Mouse (Mus musculus) G1E-ER4 (cell line): ENCODE measurements around the gene Wt1. TPM values are rescaled to one million over a fixed set of nuclear protein-coding genes. Genes with fewer than 3 reads are reported as not detected.

Source experiments
- GATA1 ChIP-seq: IDR thresholded peaks from one replicate; pipeline ENCODE4 v1.8.0; 2012; ENCODE audit warnings: low read length, inconsistent platforms
- polyA plus RNA-seq: library from polyadenylated mRNA; stranded (reverse); fragments of >175 nt; gene quantifications from 2 replicates; pipeline ENCODE4 v1.2.3, GENCODE M21; 2012

The Wt1 gene
- not detected in 2 replicates for polyA plus RNA-seq

DNA sequence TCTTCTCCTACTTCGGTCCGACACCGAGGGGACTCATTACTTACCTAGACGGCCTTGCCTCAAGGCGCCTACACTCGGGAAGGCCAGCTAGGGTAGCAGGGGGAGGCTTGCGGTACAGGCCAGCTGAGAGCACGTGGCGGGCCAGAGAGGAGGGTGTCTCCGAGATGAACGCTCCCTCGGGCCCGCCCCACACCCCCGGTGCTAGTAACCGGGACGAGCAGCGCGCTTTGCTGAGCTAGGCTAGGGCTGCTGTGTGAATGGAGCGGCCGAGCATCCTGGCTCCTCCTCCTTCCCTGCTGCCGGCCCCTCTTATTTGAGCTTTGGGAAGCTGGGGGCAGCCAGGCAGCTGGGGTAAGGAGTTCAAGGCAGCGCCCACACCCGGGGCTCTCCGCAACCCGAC is at the start of gene Wt1:
Wt1 (plus strand) TSS at position 251 of the 400 bp plus-strand sequence.
- no peak for TF ChIP-seq GATA1

DNA sequence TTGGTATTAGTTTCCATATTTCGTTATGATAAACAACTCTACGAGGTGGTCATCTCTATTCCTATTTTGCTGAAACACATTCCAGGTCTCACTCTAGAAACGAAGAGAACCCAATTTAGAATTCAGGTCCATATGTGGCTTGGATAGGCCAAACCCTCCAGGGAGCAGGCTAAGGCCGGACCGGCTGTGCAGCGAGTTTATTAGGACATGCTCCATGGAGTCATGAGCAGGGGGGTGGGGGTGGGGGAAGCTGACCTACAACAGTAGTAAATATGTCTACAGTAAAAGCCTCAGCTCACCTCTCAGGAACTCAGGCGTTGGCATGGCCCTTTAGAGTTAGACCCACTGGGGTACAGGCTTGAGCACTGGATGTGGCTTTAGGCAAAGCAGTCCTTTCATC is 49.2 kb upstream of the Wt1 start:
- TF ChIP-seq GATA1 = no peak

DNA sequence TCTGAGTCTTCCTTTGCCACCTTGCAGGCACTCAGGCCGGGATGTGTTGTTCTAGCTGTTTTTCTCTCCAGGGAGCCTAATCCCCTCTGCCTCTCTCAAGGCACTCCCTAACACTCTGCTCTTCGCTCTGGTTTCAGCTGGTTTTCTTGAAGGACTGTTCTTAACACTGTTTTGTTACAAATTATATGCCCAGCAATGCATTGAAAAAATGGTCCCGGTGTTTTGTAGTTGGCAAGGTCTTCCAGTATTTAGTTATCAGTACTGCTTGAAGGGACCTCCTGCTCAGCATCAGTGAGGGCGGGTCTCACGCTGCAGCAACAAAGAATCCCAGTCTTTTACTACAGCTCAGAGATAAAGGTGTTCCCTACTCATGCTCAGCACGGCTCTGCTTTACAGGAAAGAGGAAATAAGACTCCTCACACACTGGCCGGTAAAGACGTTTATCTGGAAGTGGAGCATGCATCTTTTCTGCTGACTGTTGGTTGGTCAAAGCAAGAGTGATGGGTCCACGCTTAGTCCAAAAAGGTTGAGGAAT is 44.0 kb upstream of the Wt1 start:
- no peak for TF ChIP-seq GATA1

DNA sequence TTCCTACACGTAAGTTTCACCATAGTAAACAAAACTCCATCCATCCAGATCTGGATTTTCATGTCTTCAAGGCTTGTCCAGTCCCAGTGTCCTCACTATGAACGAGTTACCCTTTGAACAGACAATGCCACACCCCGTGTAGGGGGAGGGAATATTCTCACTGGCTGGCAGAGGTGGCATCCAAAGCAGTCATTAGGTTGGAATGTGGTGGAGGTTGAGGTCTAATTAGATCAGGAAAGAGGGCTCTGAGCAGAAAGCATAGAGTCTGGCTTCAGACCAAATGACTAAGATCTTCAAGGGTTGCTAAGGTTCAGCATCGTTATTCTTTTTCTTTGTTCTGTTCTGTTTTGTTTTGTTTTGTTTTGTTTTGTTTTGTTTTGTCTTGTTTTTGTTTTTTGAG is 42.3 kb upstream of the Wt1 start:
- TF ChIP-seq GATA1 = no peak

DNA sequence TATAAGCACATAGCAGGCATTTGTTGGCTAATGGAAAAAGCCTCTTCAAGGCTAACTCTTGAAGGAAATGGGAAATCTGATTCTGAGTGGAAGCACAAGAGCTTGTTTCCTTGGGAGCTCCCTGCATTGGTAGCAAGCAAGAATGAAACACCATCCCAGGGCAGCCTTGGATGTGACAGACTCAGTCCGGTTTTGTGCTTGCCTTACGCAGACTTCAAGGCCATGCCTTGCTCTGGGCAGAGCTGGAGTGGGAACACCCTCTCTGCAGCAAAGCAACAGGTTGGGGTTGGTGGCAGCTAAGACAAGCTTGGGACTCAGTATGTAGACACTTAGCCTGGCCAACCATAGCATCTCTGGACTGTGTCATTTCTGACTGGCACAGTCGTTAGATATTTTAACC is 40.2 kb upstream of the Wt1 start:
- no peak for TF ChIP-seq GATA1

DNA sequence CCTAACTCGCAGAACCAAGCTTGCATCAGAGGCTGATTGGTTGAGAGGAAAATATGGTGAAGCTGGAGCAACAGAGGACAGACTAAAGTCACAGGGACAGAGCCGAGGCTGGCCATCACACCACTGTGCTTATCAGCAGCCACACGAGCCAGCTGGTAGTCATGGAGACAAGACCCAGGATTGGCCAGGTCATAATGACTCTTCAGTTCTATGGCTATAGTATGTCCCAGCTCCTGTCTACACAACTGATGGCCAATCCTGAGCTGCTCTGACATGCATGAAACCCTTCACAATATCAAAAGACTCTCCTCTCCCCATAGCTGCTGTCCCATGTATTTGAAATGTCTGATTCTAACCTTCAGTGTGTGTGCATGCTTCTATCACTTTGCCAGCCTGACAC is 38.3 kb upstream of the Wt1 start:
- TF ChIP-seq GATA1 = no peak

DNA sequence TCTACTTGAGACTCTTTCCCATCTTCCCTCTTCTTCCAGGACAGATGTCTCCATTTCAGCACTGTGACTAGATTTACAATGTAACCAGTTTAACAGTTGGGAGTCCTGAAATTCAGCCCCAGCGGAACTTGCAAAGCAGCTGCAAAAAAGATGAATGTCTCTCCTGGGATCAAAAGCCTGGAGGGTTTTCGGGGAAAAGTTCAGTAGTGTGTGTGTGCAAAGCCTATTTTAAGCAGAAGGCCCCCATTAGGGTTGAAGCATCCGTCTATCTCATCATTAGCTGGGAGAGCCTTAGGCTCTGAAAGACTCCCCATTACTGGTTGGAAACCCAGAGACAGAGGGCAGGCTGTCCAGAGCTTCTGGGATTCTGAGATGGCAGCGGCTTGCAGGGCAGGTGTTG is 37.2 kb upstream of the Wt1 start:
- no peak for TF ChIP-seq GATA1

DNA sequence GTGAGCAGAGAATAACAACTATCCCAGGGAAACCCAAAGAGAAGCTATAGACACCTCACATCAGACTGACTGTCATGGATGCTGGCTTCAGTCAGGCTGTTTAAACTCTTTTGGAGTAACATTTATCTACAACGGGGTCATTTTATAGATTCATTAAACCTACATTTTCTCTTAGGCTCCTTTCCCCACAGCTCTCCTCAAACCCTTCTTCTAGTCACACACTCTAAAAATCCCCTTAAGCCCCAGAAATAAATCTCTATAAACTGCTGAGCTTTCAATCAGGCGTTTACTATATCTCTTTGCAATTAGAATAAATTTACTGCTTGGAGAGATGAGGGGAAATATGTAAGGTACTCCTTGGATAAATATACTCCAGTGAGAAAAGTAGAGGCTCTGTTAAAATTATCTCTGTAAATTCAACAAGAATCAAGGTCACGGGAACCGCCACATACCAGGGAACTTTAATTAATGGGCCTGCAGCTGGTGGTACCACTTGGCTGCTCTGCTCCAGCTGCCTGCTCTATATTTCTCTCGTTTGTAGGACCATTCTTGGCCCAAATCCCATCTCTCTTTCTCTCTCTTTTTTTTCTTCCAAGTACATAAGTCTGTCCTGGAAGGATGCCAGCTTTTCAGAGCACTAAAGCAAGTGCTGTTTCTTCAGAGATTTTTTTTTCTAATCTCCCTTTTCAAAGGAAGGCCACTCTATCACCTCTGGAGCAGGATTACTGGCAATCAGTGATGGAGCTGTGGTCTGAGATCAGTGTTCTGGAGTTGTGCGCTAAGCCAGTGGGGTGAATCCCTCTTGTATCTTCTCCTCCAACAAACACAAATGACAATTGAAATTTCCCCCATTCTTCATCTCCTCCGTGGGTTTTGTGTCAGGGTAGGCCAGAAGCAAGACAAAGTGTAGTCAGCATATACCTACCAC is 36.5 kb upstream of the Wt1 start:
- TF ChIP-seq GATA1 = no peak

DNA sequence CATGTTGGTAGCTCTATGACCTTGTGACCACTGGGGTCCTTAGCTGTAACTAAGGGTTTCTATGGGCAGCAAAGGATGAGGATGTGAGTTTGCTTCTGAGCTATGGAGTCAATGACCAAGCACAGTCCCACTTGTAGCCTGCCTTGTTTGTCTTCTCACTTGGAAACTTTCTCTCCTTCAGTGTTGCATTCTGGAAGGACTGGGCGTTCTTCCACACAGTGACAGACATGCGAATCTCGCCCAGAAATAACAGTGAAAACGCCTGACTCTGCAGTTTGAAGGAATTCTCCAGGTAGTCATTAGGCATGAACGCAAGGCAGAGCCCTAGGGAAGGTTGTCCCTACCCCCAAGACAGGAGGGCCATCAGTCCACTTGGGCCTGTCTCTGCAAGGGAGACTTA is 35.3 kb upstream of the Wt1 start:
- no peak for TF ChIP-seq GATA1

DNA sequence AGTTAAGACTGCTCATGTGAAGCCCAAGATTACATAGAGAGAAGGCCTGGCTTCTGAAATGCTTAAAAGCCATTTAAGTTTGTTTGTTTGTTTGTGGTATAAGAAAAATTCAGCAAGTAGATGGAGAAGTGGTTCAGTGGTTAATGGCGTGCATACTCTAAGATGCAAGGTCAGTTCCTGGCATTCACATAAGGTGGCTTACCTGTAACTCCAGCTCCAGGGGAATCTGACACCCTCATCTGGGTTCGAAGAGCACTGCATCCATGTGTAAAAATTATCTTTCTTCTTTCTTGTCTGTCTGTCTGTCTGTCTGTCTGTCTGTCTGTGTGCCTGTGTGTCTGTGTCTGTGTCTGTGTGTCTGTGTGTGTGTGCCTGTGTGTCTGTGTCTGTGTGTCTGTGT is 34.6 kb upstream of the Wt1 start, which contains the start of gene Gm11060:
Gm11060 (plus strand) TSS at position 301 of the 400 bp plus-strand sequence.
- TF ChIP-seq GATA1 = no peak

DNA sequence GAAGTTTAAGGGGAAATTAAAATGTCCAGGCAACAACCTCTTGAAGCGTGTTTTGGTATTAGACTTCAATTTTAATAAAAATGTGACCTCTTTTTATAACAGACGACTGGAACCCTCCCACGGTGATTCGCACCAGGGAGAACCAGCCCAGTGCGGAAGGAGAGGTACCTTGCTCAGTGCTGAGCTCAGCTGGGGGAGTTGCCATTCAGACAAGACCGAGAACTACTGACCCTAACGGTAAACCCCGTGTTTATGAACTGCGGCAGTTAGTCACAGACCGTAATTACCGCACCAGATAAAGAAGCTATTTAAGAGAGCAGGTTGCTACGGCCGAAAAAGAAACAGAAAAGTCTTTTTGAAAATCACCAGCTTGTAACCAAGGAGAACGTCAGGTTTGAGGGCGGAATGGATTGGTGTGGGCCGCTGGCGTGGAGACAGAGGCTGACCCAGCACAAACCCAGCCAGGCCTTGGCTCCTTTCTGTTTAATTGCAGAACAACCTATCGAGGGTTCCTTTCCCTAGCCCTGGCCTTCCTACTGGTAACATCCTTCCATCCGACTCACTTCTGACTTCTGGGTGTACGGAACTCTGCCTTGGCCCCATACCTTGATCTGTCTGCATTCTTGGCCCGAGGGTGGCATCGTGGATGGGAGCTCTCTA is 28.9 kb upstream of the Wt1 start:
- no peak for TF ChIP-seq GATA1

DNA sequence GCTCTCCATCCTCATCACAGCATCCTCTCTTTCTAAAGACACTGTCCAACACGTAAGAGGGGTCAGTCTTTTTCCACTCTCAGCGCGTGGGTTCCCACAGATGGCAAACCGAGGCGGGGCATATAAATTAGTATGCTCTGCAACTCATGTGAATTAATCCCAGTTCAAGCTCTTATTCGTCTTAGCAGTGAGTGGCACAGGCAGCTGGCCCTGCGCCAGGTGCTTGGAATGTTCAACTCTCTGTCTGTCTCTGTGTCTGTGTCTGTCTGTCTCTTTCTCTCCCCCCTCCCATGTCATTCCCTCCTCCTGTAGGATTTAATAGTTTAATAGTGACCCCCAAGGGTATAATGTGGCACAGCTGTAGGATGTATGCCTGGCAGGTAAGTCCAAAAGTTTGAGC is 26.9 kb upstream of the Wt1 start:
- no peak for TF ChIP-seq GATA1

DNA sequence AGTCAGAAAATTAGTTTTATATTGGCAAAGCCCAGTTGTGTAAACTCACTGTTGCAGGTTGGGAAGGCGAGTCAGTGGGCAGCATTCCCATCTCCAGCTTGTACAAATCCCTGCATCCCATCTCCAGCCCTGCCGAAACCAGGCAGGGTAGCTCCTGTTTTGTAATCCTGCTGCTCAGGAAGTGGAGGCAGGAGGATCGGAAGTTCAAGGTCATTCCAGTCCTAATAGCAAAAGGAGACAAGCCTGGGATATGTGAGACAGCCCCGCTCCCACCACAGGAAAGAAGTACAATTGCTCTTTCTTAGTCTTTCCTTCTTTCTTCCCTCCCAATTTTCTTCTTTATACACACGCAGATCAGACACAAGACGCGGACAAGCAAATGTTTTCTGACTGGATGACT is 25.8 kb upstream of the Wt1 start:
- no peak for TF ChIP-seq GATA1

DNA sequence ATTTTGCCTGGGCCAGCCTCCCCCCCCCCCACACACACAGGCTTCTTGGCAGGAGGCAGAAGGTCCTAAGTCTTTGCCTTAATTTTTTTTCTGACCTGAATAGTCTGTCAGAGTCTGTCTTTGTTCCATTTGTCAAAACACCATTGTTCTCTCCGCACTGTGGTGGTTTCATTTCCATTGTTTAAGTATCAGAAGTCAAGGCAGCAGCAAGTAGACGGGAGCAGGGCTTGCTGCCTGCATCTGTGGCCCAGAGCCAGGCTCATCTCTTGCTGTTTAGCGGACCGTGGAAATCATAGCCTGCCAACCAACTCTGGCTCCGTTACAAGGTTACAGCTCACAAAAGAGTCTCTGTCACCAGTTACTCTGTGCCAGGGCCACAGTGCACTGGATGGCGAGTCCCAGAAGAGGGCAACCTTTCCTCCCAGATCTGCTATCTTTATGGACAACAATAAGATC is 17.6 kb upstream of the Wt1 start:
- TF ChIP-seq GATA1 = no peak

DNA sequence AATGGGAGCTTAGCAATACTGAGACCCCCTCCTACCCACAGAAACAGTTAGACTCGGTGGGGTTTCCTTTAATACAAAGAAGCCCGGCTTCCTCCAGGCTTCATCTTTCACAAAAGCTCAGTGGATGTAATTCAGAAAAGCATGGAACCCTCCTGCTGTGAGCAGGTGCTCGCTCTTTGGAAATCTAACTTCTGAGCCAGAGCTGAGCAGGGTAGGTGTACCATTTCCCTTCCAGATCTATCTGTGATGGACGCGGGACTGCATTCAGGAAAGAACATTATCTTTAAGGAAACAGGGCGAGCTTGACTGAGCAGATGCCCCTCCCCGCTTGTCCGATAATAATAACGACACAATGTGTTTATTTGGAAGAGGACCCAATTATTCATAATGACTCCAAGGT is 12.3 kb upstream of the Wt1 start:
- no peak for TF ChIP-seq GATA1

DNA sequence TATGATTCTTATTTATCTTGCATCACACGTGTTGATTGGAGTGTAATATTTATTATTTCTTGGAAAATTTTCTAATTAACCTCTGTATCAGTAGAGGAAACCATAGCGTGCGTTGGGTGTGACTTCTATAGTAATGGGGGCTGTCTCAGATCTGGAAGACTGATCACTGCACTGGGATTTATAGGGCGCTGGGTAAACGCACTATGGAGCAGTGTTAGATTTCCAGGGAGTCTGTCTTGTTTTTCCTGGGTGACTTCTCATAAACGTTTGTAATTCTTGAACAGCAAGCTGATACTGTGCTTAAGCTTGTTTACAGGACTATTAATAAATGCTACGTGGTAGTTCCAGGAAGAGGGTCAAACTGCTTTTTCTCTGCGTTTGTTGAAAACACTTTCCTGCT is 8.7 kb upstream of the Wt1 start:
- no peak for TF ChIP-seq GATA1
